Mouse (Mus musculus) neural tube, embryonic 12.5 days (tissue): ENCODE measurements at regions not wholly inside any gene's neighbourhood (a gene's known extent, or its start where the extent isn't known, plus 50 kb on each side); places are given as distances from the start of the nearest gene placed in this dataset.

Experiments used
- ATAC-seq: fragments of 200-750 bp; cut with Nextera tagmentation; 2 replicates; pipeline ENCODE4 v1.8.0; 2017; ENCODE audit warnings: low read depth, mild to moderate bottlenecking, moderate TSS enrichment, moderate library complexity; ENCODE audit not compliant: low FRiP score
- H3K27ac ChIP-seq: fragments of 300-500 bp; sonication (generic); 2 replicates; pipeline ENCODE4 v1.5.1; 2016
- H3K27me3 ChIP-seq: fragments of 300-500 bp; sonication (generic); replicated peaks from 2 replicates; pipeline ENCODE4 v1.6.1; 2016; ENCODE audit warnings: mild to moderate bottlenecking
- H3K36me3 ChIP-seq: fragments of 300-500 bp; sonication (generic); 2 replicates; pipeline ENCODE4 v1.6.1; 2016; ENCODE audit warnings: mild to moderate bottlenecking
- H3K4me1 ChIP-seq: fragments of 300-500 bp; sonication (generic); 2 replicates; pipeline ENCODE4 v1.6.1; 2016
- H3K4me2 ChIP-seq: fragments of 300-500 bp; sonication (generic); replicated peaks from 2 replicates; pipeline ENCODE4 v1.6.1; 2016; ENCODE audit warnings: mild to moderate bottlenecking
- H3K4me3 ChIP-seq: fragments of 300-500 bp; sonication (generic); 2 replicates; pipeline ENCODE4 v1.5.1; 2016
- H3K9ac ChIP-seq: fragments of 300-500 bp; sonication (generic); 2 replicates; pipeline ENCODE4 v1.6.1; 2016; ENCODE audit warnings: mild to moderate bottlenecking
- H3K9me3 ChIP-seq: fragments of 300-500 bp; sonication (generic); 2 replicates; pipeline ENCODE4 v1.6.1; 2016; ENCODE audit warnings: mild to moderate bottlenecking
- WGBS: fragments of 180-500 bp; shearing (Covaris S2); methylation state at CpG from one replicate; pipeline ENCODE4 v1.1.7; 2016; 5-methylcytosine and 5-hydroxymethylcytosine counted together

- Histone ChIP-seq H3K4me1 (no peaks in the 10 kb centered on the region), H3K27me3 (no peaks in the 10 kb centered on the region), H3K4me3 (no peak overlapping the region), H3K4me2 (no peak overlapping the region), H3K36me3 (no peaks in the 10 kb centered on the region), H3K27ac (no peak overlapping the region), H3K9ac (no peak overlapping the region), H3K9me3 (no peaks in the 10 kb centered on the region)
- no peak for ATAC-seq
- 90% methylated on average over 1 of the region's 1 CpGs for WGBS
These were observed 97.2 kb upstream of the Ndst4 start for GRCm38 (mm10) chr3:125306675-125307074.

DNA sequence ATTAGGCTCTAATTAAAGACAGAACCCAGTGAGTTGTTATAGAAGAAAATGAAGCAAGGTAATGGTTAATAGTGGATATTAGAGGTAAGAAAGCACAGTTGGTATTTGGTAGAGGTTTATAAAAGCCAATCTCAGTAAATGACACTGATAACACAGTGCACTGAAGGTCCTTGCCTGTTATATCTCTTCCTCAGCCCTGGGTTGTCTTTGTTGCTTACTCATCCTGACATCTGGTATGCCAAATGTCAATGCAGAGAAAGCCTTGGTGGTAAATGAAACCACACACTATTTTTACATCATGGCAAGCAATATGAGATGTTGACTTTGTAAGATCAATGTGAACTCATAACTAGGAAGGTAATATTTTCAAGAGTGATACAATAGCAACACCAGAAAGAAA, 76.8 kb upstream of the Ndst4 start:
- Histone ChIP-seq H3K4me3 (no peak overlapping the region), H3K9me3 (no peaks in the 10 kb centered on the region), H3K4me2 (no peak overlapping the region)

GRCm38 (mm10) chr3:125337423-125337822, 66.5 kb upstream of the Ndst4 start:
- Histone ChIP-seq H3K4me2 (no peak overlapping the region), H3K36me3 (no peaks in the 10 kb centered on the region), H3K9ac (no peak overlapping the region), H3K27me3 (no peaks in the 10 kb centered on the region), H3K27ac (no peak overlapping the region), H3K9me3 (no peaks in the 10 kb centered on the region), H3K4me1 (no peaks in the 10 kb centered on the region), H3K4me3 (no peak overlapping the region)
- 79% methylated on average over 3 of the region's 3 CpGs for WGBS
- no peak for ATAC-seq

More for the DNA sequence above, 76.8 kb upstream of the Ndst4 start:
- no peaks in the 10 kb centered on the region for H3K36me3 ChIP-seq
- no peak overlapping the region for H3K9ac ChIP-seq
- H3K4me1 ChIP-seq = no peaks in the 10 kb centered on the region
- ATAC-seq = no peak
- H3K27ac ChIP-seq = no peak overlapping the region
- H3K27me3 ChIP-seq = no peaks in the 10 kb centered on the region

DNA sequence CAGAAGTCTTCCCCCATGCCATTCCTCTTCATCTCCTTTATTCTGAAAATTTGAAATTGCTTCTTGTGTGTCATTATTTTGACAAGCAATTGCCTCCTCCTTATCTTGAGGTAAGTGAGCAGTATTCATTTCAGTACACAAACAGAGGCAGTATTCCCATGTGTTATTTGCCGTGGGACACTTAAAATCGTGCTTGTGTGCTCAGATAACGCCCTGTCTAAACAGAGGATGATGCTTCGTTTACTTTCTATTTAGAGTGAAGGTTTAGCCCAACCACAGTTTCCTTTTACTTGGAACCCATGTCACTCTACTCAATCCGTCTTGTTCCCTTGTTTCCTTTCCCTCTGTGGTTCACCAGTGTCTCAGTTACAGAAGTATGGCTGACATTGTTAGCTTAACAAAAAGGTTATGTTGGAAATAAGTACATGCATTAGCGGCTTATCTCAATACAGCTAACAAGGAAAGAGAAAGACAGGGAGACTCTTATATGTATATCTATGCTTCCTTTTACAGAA, 65.6 kb upstream of the Ndst4 start:
- no peak overlapping the region for H3K4me2 ChIP-seq
- no peaks in the 10 kb centered on the region for H3K36me3 ChIP-seq
- no peak overlapping the region for H3K27ac ChIP-seq
- H3K4me1 ChIP-seq = no peaks in the 10 kb centered on the region
- no peaks in the 10 kb centered on the region for H3K27me3 ChIP-seq
- no peak overlapping the region for H3K4me3 ChIP-seq
- no peak overlapping the region for H3K9ac ChIP-seq
- 65% methylated on average over 6 of the region's 6 CpGs for WGBS
- ATAC-seq = no peak
- no peaks in the 10 kb centered on the region for H3K9me3 ChIP-seq
